Mouse (Mus musculus): ENCODE data around the gene Ruvbl1.

The Ruvbl1 gene

DNA sequence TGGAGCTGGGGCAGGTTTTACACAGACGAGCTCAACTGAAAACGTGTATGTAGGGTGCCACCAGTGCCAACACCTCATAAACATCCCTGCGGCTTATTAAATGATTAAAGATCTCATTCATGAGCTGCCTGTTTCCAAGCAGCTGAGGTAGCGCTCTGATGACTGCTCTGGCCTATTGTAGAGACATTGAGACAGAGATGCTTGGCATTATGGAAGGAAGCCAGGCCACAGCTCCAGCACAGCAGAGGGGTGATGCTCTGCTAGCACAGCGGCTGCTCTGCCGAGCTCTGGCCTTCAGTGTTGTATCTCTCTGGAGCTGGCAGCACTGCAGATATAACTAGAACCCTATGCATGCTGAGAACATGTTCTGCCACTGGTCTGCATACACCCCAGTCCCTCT, 28.5 kb downstream of the Ruvbl1 start:
- DNase-seq (ENCODE audit: low spot score in 2 of 2) = no peak

GRCm38 (mm10) chr6:88499481-88500404, 34.5 kb downstream of the Ruvbl1 start:
- peak in 1 of 2 experiments; percentile 63 for DNase-seq (ENCODE audit: low spot score in 2 of 2)

GRCm38 (mm10) chr6:88500405-88500767, 35.2 kb downstream of the Ruvbl1 start:
- no peak for DNase-seq (ENCODE audit: low spot score in 2 of 2)

GRCm38 (mm10) chr6:88502030-88502970, 37.1 kb downstream of the Ruvbl1 start:
- no peak for DNase-seq (ENCODE audit: low spot score in 2 of 2)

DNA sequence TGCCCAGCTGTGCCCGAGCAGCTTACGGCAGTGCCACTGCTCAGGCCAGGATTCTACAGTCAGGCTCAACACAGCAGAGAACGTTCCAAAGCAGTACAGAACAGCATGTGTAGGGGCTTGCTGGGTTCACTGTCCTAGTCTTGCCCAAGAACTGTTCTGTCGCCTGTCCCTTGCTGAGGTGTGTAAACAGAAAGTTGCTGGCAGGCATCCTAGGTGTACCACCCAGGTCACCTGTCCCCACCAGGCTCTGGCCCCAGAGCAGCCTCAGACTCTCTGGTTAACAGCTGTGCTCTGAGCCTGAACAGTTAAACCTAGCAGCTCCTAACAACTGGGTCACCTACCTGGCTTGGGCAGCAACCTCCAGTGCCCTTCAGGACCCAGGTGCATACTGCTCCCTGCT, 37.8 kb downstream of the Ruvbl1 start:
- no peak for DNase-seq (ENCODE audit: low spot score in 2 of 2)

- DNase-seq (ENCODE audit: low spot score in 2 of 2) = no peak
Measured at GRCm38 (mm10) chr6:88513984-88514383, 48.8 kb downstream of the Ruvbl1 start.

DNA sequence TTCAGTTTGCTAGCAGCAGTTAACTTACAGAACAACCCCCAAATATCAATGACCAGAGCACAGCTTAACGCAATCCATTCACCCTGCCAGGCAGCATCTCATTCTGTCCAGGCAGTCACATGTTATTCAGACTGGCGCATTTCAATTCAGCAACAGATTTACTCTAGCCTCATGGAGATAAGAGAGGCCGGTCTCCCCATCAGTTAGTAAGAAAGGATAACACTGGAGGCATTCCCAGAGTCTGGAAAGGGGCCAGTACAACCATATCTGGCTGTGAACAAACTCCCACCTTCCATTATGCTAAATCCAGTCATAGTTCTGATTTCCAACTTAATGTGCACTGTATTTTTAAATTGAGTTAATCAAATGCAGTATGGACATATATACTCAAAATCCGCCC, 49.3 kb downstream of the Ruvbl1 start:
- DNase-seq (ENCODE audit: low spot score in 2 of 2) = no peak

DNA sequence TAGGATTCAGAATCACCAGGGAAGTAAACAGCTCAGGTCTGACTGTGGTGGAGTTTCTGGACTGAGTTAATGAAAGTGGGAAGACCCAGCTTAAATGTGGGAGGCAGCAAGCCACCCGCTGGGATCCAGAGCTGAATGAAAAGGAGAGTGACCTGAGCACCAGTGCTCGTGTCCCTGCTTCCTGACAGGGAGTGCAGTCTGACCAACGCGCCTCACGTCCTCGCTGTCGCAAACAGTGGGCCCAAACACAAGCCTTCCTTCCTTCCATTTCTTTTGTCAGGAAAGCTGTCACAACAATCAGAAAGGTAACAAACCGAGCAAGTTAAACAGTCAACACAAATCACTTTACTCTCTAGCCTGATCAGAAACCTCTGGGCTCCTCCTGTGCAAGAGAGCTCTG, 50.8 kb downstream of the Ruvbl1 start:
- no peak for DNase-seq (ENCODE audit: low spot score in 2 of 2)

GRCm38 (mm10) chr6:88516667-88517066, 51.5 kb downstream of the Ruvbl1 start:
- DNase-seq (ENCODE audit: low spot score in 2 of 2) = no peak

GRCm38 (mm10) chr6:88517701-88518403, 52.6 kb downstream of the Ruvbl1 start:
- DNase-seq (ENCODE audit: low spot score in 2 of 2) = peak in 1 of 2 experiments; percentile 16

DNA sequence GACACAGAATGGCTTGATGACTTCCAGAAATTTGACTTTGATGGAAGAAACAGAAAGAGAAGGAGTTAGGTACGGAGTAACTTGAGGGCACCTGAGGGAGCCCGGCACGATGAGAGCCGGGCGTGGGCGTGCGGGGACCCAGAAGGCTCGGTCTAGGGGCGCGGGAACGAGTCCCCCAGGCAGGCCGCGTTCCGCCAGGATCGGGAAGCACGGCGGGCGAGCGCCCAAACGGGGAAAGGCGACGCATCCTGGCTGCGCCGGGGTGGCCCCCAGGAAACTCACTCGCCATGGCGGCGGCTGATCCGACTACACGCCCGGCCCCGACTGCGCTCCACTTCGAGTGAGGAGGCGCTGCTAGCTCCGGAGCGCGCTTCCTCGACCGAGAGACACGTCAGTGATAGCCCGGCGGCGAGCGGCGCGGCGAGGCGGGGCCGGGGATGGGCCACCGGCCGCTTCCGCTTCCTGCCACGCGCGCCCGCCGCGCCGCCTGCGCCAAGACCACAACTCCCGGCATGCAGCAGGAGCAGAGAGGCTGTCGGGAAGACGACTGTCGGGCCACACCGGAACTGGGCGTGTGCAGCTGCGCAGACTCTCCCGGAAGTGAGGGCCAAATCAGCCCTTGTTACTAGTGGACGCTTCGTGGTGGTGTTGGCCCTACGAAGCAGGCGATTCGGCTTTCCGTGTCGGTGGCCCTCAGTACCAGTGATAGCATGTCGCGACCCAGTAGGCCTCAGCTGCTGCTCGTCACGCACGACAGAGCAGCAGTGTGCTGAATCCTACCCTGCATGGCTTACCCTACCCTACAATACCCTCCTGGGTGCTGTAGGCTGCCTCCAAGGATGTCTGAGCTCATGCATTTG, 53.4 kb downstream of the Ruvbl1 start, which contains the start of gene Sec61a1:
TSS of gene Sec61a1 (minus strand) at position 502 of the 860 bp plus-strand sequence.
- peak; percentile 91 to 93 for DNase-seq (ENCODE audit: low spot score in 2 of 2)

- no peak for DNase-seq (ENCODE audit: low spot score in 2 of 2)
Measured at GRCm38 (mm10) chr6:88521821-88522220, 56.6 kb downstream of the Ruvbl1 start.

DNA sequence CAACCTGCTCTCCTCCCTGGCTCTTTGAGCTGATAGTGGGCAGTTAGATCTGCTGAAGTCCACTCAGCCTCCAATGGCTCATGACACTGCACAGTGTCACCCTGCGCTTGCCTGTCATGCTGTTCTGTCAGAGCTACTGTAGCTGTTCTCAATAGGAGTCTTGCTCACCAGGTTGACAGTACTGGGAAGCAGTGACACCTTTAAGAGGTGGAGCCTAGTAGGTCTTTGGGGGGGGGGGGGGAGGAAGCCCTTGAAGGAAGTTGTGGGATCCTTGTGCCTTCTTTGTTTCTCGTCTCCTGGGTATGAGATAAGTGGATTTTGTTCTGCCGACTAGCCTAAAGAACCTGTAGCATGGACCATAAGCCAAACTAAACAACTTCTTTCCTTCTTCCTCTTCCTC, 57.4 kb downstream of the Ruvbl1 start:
- DNase-seq (ENCODE audit: low spot score in 2 of 2) = no peak

GRCm38 (mm10) chr6:88523043-88523442, 57.8 kb downstream of the Ruvbl1 start:
- DNase-seq (ENCODE audit: low spot score in 2 of 2) = no peak

DNA sequence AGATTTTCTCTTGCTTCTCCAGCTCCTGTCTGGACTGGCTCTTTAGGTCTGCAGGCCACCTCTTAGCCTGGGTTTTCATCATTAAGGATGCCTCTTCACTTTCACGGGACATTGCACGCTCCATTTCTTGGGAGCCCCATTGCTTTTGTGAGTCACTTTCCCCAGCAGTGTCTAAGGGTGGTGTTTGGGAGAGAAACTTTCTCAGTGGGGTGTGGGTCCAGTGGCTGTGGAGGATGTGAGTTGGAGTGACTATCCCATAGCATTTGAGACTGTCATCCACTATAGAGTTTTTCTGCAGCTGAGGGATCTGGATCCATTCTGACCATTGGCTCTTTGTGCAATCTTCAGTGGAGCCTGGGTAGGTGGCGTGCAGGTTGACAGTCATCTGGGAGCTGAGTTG, 58.2 kb downstream of the Ruvbl1 start:
- DNase-seq (ENCODE audit: low spot score in 2 of 2) = no peak

DNA sequence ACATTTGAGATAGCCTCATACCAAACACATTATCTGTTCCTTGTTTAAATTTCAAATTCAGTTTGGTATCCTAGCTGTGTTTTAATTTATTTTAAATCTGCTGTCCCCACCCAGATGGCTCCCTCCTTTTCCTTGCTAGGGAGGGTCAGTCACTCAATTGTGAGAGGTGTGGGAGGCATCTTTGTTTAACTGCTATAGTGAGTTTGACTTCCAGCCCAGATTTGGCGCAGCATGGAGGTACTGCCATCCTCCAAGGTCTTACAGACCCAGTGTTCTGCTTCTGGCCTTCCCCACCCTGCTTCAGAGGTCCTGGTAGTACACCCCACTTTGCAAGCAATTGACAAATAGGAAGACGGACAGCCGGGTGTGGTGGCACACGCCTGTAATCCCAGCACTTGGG, 58.8 kb downstream of the Ruvbl1 start:
- no peak for DNase-seq (ENCODE audit: low spot score in 2 of 2)

DNA sequence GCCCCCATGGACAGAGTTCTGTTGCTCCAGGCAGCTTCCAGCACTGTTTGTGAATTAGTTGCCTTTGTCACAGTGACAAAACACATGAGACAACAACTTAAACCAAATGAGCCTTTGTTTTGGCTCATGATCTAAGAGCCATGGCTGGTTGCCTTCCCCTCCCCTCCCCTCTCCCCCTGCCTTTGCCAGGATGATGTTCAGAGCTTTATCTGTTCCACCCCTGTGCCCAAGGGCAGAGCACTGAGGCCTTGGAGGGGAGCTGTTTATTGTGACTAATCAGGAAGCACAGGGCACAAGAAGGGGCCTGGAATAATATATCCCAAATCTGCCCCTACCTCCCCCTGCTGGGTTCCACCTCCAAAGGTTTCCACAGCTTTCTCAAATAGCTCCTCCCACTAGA, 65.1 kb downstream of the Ruvbl1 start:
- DNase-seq (ENCODE audit: low spot score in 2 of 2) = no peak

- DNase-seq (ENCODE audit: low spot score in 2 of 2) = no peak
Measured at GRCm38 (mm10) chr6:88540093-88540755, 75.0 kb downstream of the Ruvbl1 start.

DNA sequence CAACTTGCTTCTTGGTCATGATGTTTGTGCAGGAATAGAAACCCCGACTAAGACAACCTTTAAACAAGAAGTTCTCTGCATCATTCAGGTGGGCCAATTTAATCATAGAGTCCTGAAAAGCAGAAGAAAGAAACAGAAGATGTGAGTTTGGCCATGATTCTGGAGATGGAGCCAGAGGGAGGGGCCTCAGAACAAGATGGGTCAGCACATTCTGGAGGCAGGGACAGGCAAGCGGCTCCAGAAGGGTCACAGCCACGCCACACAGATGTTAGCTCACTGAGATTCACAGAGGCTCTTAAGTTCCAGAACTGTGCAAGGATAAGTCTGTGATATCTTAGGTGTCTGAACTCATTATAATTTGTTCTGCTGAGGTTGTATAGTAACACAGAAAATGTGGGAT, 79.0 kb downstream of the Ruvbl1 start:
- DNase-seq (ENCODE audit: low spot score in 2 of 2) = no peak

DNA sequence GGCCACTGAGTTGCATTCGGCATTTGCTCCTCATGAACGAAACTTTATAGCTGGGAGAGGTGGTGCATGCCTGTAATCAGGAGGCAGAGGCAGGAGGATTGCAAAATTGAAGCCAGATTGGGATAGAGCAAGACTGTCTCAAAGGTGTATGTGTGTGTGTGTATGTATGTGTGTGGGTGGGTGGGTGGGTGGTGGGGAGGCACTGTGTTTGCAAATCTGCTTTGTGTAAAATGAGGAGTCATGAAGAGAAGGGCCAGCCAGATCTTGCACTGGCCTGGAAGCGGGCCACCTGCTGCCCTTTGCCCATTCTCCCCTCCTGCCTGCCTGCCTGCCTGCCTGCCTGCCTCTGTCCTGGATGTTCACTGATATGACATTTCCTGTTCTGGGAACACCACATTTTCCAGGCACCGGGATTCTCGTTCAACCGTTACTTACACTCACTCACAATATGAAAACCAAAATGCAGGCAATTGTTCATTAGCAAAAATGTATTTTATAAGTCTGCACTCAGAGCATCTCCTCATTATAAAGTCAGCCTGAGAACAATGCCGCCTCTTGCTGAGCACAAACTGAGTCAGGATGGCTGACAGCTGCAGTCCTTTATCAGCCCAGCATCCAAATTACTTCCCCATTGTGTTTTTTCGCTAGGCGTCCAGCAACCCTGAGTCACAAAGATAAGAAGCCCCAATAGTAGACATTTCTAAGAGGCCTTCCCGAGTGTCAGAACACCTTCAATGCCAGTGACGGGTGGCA, 79.6 kb downstream of the Ruvbl1 start:
- no peak for DNase-seq (ENCODE audit: low spot score in 2 of 2)

Data from thymus, postnatal 10 days (tissue).